Mouse (Mus musculus) cerebellum, adult 2 months (tissue): ENCODE results near the gene Taok3.

Source experiments
- CTCF ChIP-seq: fragments of 200-500 bp; IDR thresholded peaks from 2 replicates; pipeline ENCODE4 v1.5.1; 2011; ENCODE audit warnings: low read depth, mild to moderate bottlenecking, control low read depth, low read length, moderate library complexity, borderline replicate concordance; ENCODE audit not compliant: insufficient read depth
- POLR2A ChIP-seq: fragments of 200-500 bp; IDR thresholded peaks from 2 replicates; pipeline ENCODE4 v1.6.1; 2011; ENCODE audit warnings: low read length, control low read depth, borderline replicate concordance; ENCODE audit not compliant: insufficient read depth

DNA sequence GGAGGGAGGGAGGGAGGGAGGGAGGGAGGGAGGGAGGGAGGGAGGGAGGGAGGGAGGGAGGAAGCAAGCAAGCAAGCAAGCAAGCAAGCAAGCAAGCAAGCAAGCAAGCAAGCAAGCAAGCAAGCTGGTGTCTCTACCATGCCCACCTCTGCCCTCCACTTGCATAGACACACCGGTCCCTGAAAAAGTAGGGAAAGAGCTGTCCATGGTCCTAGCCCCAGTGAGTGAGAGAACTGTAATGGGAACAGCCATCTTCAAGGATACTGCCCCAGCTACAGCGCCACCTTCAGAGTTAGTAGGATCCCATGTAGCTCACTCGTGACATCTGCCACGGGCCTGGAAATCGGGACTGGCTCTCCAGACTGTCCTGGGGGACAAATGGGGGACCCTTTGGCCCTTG, 144.8 kb downstream of the Taok3 start:
- TF ChIP-seq CTCF: no peak
- no peak for TF ChIP-seq POLR2A
